In genomic region chrX:99455581-99455980, GRCm38 (mm10) we compare ENCODE assay signal across 9 mouse cellular contexts. TPM values are rescaled to one million over a fixed set of nuclear protein-coding genes. Genes with fewer than 3 reads are reported as not detected.
DNase-seq lines count a peak whose midpoint lies in the region; ATAC-seq lines count a peak whose summit lies in the region.
"Had no signal": no experiment of that assay in that cellular context is flagged by ENCODE, and none has a peak within 500 bp of the region (broad histone marks: within the 10 kb centered on the region; RNA-seq: fewer than 3 reads in every experiment).

No protein-coding gene starts in this region.

- H3K9me3 ChIP-seq in heart, embryonic 11.5 days (replicated peaks; ENCODE audit: control insufficient read depth, low read length), result no peaks in the 10 kb centered on the region
- no peaks in the 10 kb centered on the region for H3K9me3 ChIP-seq in heart, embryonic 12.5 days (replicated peaks)
- H3K9me3 ChIP-seq in embryonic facial prominence, embryonic 10.5 days, result no peaks in the 10 kb centered on the region
- H3K9me3 ChIP-seq in hindbrain, embryonic 15.5 days, result no peaks in the 10 kb centered on the region
- no peaks in the 10 kb centered on the region for H3K9me3 ChIP-seq in neural tube, embryonic 11.5 days (ENCODE audit: control insufficient read depth, low read length)
- no peaks in the 10 kb centered on the region for H3K9me3 ChIP-seq in liver, embryonic 12.5 days (replicated peaks)

- peaks cover 18% of the 10 kb centered on the region; the same call in 1 of the 2 replicates for H3K27me3 ChIP-seq in heart, embryonic 11.5 days (ENCODE audit: control insufficient read depth, insufficient read depth, low read length)
- H3K27me3 ChIP-seq in heart, embryonic 12.5 days (replicated peaks), result peaks cover 40% of the 10 kb centered on the region
- peaks cover 100% of the 10 kb centered on the region for H3K27me3 ChIP-seq in embryonic facial prominence, embryonic 10.5 days (replicated peaks; ENCODE audit: low read depth, poor library complexity, severe bottlenecking)
- H3K27me3 ChIP-seq in hindbrain, embryonic 15.5 days, result 0 out of 2 replicates have a peak, but pooled peaks cover 6% of the 10 kb centered on the region
- H3K27me3 ChIP-seq in neural tube, embryonic 11.5 days (ENCODE audit: control insufficient read depth, insufficient read depth, low read length), result 0 out of 2 replicates have a peak, but pooled peaks cover 2% of the 10 kb centered on the region
- H3K27me3 ChIP-seq in liver, embryonic 12.5 days (replicated peaks), result peaks cover 50% of the 10 kb centered on the region

- H3K27ac ChIP-seq in heart, embryonic 11.5 days (ENCODE audit: low read depth, low read length), result no peak overlapping the region
- no peak overlapping the region for H3K27ac ChIP-seq in heart, embryonic 12.5 days (ENCODE audit: poor library complexity, severe bottlenecking)
- peak overlapping the region; percentile 80 for H3K27ac ChIP-seq in embryonic facial prominence, embryonic 10.5 days (replicated peaks)
- H3K27ac ChIP-seq in hindbrain, embryonic 15.5 days (replicated peaks), result peak overlapping the region; percentile 55
- H3K27ac ChIP-seq in neural tube, embryonic 11.5 days (ENCODE audit: low read depth, low read length), result peak overlapping the region; percentile 60; the same call in 1 of the 2 replicates
- H3K27ac ChIP-seq in liver, embryonic 12.5 days, result no peak overlapping the region

- 23% methylated on average over 5 of the region's 5 CpGs for WGBS in heart, embryonic 11.5 days (ENCODE audit: insufficient replicate concordance)
- WGBS in heart, embryonic 12.5 days, result 40% methylated on average over 5 of the region's 5 CpGs
- WGBS in embryonic facial prominence, embryonic 10.5 days, result 23% methylated on average over 5 of the region's 5 CpGs
- WGBS in hindbrain, embryonic 15.5 days, result 18% methylated on average over 5 of the region's 5 CpGs
- WGBS in neural tube, embryonic 11.5 days, result 16% methylated on average over 5 of the region's 5 CpGs
- WGBS in liver, embryonic 12.5 days (ENCODE audit: insufficient replicate concordance), result 41% methylated on average over 5 of the region's 5 CpGs

- intact Hi-C loops in left cerebral cortex, postnatal 25 days (cut with DNase I), result no loop called here

- no peaks in the 10 kb centered on the region for H3K36me3 ChIP-seq in heart, embryonic 11.5 days (ENCODE audit: control insufficient read depth, insufficient read depth, low read length)
- H3K36me3 ChIP-seq in heart, embryonic 12.5 days, result no peaks in the 10 kb centered on the region
- no peaks in the 10 kb centered on the region for H3K36me3 ChIP-seq in embryonic facial prominence, embryonic 10.5 days (replicated peaks)
- no peaks in the 10 kb centered on the region for H3K36me3 ChIP-seq in hindbrain, embryonic 15.5 days
- no peaks in the 10 kb centered on the region for H3K36me3 ChIP-seq in neural tube, embryonic 11.5 days (ENCODE audit: control insufficient read depth, insufficient read depth, low read length)
- H3K36me3 ChIP-seq in liver, embryonic 12.5 days, result no peaks in the 10 kb centered on the region

- peaks cover 13% of the 10 kb centered on the region for H3K4me1 ChIP-seq in heart, embryonic 11.5 days (ENCODE audit: control insufficient read depth, insufficient read depth, low read length)
- H3K4me1 ChIP-seq in heart, embryonic 12.5 days (replicated peaks), result peaks cover 32% of the 10 kb centered on the region
- peaks cover 73% of the 10 kb centered on the region for H3K4me1 ChIP-seq in embryonic facial prominence, embryonic 10.5 days
- peaks cover 12% of the 10 kb centered on the region for H3K4me1 ChIP-seq in hindbrain, embryonic 15.5 days (replicated peaks)
- peaks cover 8% of the 10 kb centered on the region; the same call in 1 of the 2 replicates for H3K4me1 ChIP-seq in neural tube, embryonic 11.5 days (ENCODE audit: control insufficient read depth, insufficient read depth, low read length)
- no peaks in the 10 kb centered on the region for H3K4me1 ChIP-seq in liver, embryonic 12.5 days

- DNase-seq in embryonic facial prominence, embryonic 10.5 days (ENCODE audit: low spot score), result peak; percentile 73
- DNase-seq in neural tube, embryonic 11.5 days (ENCODE audit: low spot score), result peak; percentile 81
- DNase-seq in kidney, postnatal 25 days, result no peak
- no peak for DNase-seq in left cerebral cortex, postnatal 25 days (ENCODE audit: low spot score in 2 of 2)
- DNase-seq: lung, postnatal 10 days had no signal

- no peak overlapping the region for H3K4me3 ChIP-seq in heart, embryonic 11.5 days (ENCODE audit: low read depth, low read length)
- H3K4me3 ChIP-seq in heart, embryonic 12.5 days, result no peak overlapping the region
- H3K4me3 ChIP-seq in embryonic facial prominence, embryonic 10.5 days, result peak overlapping the region; percentile 17; the same call in 1 of the 2 replicates
- no peak overlapping the region for H3K4me3 ChIP-seq in hindbrain, embryonic 15.5 days
- no peak overlapping the region for H3K4me3 ChIP-seq in neural tube, embryonic 11.5 days (ENCODE audit: low read depth, low read length)
- no peak overlapping the region for H3K4me3 ChIP-seq in liver, embryonic 12.5 days

- ATAC-seq in heart, embryonic 11.5 days (replicated peaks; ENCODE audit: insufficient number of reproducible peaks, low FRiP score, low TSS enrichment), result no peak; the same call in 1 of the 2 replicates
- no peak for ATAC-seq in heart, embryonic 12.5 days (ENCODE audit: insufficient number of reproducible peaks, low FRiP score)
- peak; percentile 73 for ATAC-seq in hindbrain, embryonic 15.5 days (ENCODE audit: low FRiP score, low read depth)
- peak; percentile 81 for ATAC-seq in neural tube, embryonic 11.5 days (ENCODE audit: insufficient read depth, low FRiP score, low TSS enrichment)
- no peak for ATAC-seq in liver, embryonic 12.5 days

- H3K9ac ChIP-seq in heart, embryonic 11.5 days (ENCODE audit: low read depth, low read length), result no peak overlapping the region
- no peak overlapping the region for H3K9ac ChIP-seq in heart, embryonic 12.5 days
- H3K9ac ChIP-seq in hindbrain, embryonic 15.5 days, result no peak overlapping the region
- no peak overlapping the region for H3K9ac ChIP-seq in neural tube, embryonic 11.5 days (ENCODE audit: low read length)
- no peak overlapping the region for H3K9ac ChIP-seq in liver, embryonic 12.5 days

- H3K4me2 ChIP-seq in heart, embryonic 11.5 days, result peak overlapping the region; percentile 4; the same call in 1 of the 2 replicates
- H3K4me2 ChIP-seq in heart, embryonic 12.5 days, result no peak overlapping the region
- no peak overlapping the region for H3K4me2 ChIP-seq in hindbrain, embryonic 15.5 days
- 0 out of 2 replicates have a peak overlapping the region, but pooled peaks have one; percentile 2 for H3K4me2 ChIP-seq in neural tube, embryonic 11.5 days (ENCODE audit: low read depth)
- H3K4me2 ChIP-seq in liver, embryonic 12.5 days, result no peak overlapping the region

RNA-seq across cellular contexts. Expression of gene Pja1, which starts 15.5 kb away (rescaled TPM):
- 97.3 and 110 TPM in 2 replicates for polyA plus RNA-seq in heart, embryonic 11.5 days (2014; fragmentation: Nextera tagmentation; extraction: Ambion mirVana)
- polyA plus RNA-seq in heart, embryonic 12.5 days (2016; fragmentation: Nextera tagmentation; extraction: Ambion mirVana), result 108 and 109 TPM in 2 replicates
- 181 and 185 TPM in 2 replicates for polyA plus RNA-seq in embryonic facial prominence, embryonic 10.5 days (2016; fragmentation: Nextera tagmentation; extraction: Ambion mirVana)
- 336 and 344 TPM in 2 replicates for polyA plus RNA-seq in hindbrain, embryonic 15.5 days (2015; fragmentation: Nextera tagmentation; extraction: Ambion mirVana)
- polyA plus RNA-seq in neural tube, embryonic 11.5 days (2014; fragmentation: Nextera tagmentation; extraction: Ambion mirVana), result 207 and 232 TPM in 2 replicates
- 45.7 and 46.9 TPM in 2 replicates for polyA plus RNA-seq in liver, embryonic 12.5 days (2016; fragmentation: Nextera tagmentation; extraction: Ambion mirVana)
- total RNA-seq in left cerebral cortex, postnatal 25 days (2021), result 100 to 1,000 TPM; 198 to 217 TPM

Comparison
In these comparisons a context has a peak if more than half of its experiments do, and no peak if none do; other contexts are left out.
1. H3K4me2 ChIP-seq: peak in heart, embryonic 11.5 days (single experiment) and neural tube, embryonic 11.5 days (single experiment); none in heart, embryonic 12.5 days (single experiment), hindbrain, embryonic 15.5 days (single experiment) and liver, embryonic 12.5 days (single experiment).
2. ATAC-seq: peak in hindbrain, embryonic 15.5 days (single experiment) and neural tube, embryonic 11.5 days (single experiment); none in heart, embryonic 11.5 days (single experiment), heart, embryonic 12.5 days (single experiment) and liver, embryonic 12.5 days (single experiment).
3. H3K27ac ChIP-seq: peak in embryonic facial prominence, embryonic 10.5 days (single experiment), hindbrain, embryonic 15.5 days (single experiment) and neural tube, embryonic 11.5 days (single experiment); none in heart, embryonic 11.5 days (single experiment), heart, embryonic 12.5 days (single experiment) and liver, embryonic 12.5 days (single experiment).
4. DNase-seq: peak in embryonic facial prominence, embryonic 10.5 days (single experiment) and neural tube, embryonic 11.5 days (single experiment); none in kidney, postnatal 25 days (0 of 2) and left cerebral cortex, postnatal 25 days (0 of 2).